Comparison of ENCODE assay signal across 8 mouse cellular contexts in the genomic region with DNA sequence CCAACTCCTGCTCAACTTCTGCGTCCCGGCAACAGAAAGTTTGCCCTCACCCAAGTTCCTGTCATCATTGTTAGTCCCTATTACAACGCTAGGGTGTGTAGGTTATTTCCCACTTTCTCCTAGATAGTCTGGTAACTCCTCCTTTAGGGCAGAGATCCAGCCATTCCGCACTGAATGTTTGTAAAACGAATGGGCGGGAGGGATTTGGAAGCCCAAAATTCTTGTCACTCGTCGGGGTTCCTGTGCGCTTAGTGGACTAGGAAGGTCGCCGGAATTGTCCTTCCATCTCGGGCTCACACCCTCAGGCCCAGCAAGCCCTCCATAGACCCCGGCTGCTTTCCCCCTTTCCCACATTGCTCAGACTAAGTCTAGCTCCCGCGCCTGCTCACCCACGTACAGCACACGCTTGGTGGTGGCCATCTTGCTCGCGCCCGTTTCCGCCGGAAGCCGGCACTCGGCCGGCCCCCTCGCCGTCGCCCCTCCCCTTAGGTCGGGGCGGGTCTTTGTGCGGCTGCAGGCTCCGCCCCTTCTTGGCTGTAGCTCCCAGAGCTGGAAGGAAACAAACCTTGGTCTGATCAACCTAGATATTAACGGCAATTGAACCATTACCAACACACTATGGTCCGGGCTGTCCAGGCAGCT. TPM values are rescaled to one million over a fixed set of nuclear protein-coding genes. Genes with fewer than 3 reads are reported as not detected.
DNase-seq lines count a peak whose midpoint lies in the region; ATAC-seq and TF ChIP-seq lines count a peak whose summit lies in the region.

A gene (minus strand): TSS at position 439 of the 642 bp plus-strand sequence.

- H3K9ac ChIP-seq in kidney, embryonic 15.5 days, result peak within 1 kb of the TSS; percentile 58
- peak within 1 kb of the TSS; percentile 80 for H3K9ac ChIP-seq in liver, embryonic 12.5 days
- H3K9ac ChIP-seq in stomach, embryonic 15.5 days, result peak within 1 kb of the TSS; percentile 34; the same call in 1 of the 2 replicates

- peaks cover 5% of the 10 kb centered on the region for H3K27me3 ChIP-seq in C2C12 (ENCODE audit: control insufficient read depth, insufficient read depth, insufficient read length)
- H3K27me3 ChIP-seq in heart, embryonic 10.5 days (ENCODE audit: insufficient read depth, poor library complexity, severe bottlenecking), result peaks cover 9% of the 10 kb centered on the region; the same call in 1 of the 2 replicates
- no peaks in the 10 kb centered on the region for H3K27me3 ChIP-seq in kidney, embryonic 15.5 days
- H3K27me3 ChIP-seq in liver, embryonic 12.5 days (replicated peaks), result 0 out of 2 replicates have a peak, but pooled peaks cover 8% of the 10 kb centered on the region
- no peaks in the 10 kb centered on the region for H3K27me3 ChIP-seq in stomach, embryonic 15.5 days (replicated peaks)

- peak within 1 kb of the TSS; percentile 90 for H3K27ac ChIP-seq in heart, embryonic 10.5 days
- peak within 1 kb of the TSS; percentile 92 for H3K27ac ChIP-seq in kidney, embryonic 15.5 days
- H3K27ac ChIP-seq in liver, embryonic 12.5 days, result peak within 1 kb of the TSS; percentile 76
- H3K27ac ChIP-seq in stomach, embryonic 15.5 days, result peak within 1 kb of the TSS; percentile 91

- H3K4me2 ChIP-seq in kidney, embryonic 15.5 days, result peak within 1 kb of the TSS; percentile 81
- H3K4me2 ChIP-seq in liver, embryonic 12.5 days, result peak within 1 kb of the TSS; percentile 81
- peak within 1 kb of the TSS; percentile 84 for H3K4me2 ChIP-seq in stomach, embryonic 15.5 days

- under 1% methylated on average over 34 of the region's 34 CpGs for WGBS in heart, embryonic 10.5 days
- under 1% methylated on average over 34 of the region's 34 CpGs for WGBS in kidney, embryonic 15.5 days
- whole genome bisulfite sequencing in liver, embryonic 12.5 days (ENCODE audit: insufficient replicate concordance), result under 1% methylated on average over 34 of the region's 34 CpGs
- under 1% methylated on average over 34 of the region's 34 CpGs for WGBS in stomach, embryonic 15.5 days

- TF ChIP-seq CTCF in C2C12 (IDR thresholded peaks at IDR 0.05; ENCODE audit: control insufficient read depth, insufficient read depth, insufficient read length), result no peak

- ATAC-seq in erythroblast, adult 5-6 weeks (replicated peaks; ENCODE audit: low FRiP score, poor library complexity, severe bottlenecking), result peak; percentile 100
- ATAC-seq in kidney, embryonic 15.5 days (replicated peaks; ENCODE audit: low FRiP score), result peak; percentile 98
- ATAC-seq in liver, embryonic 12.5 days, result peak; percentile 94
- ATAC-seq in stomach, embryonic 15.5 days (ENCODE audit: insufficient read depth, low FRiP score, low read depth), result peak; percentile 98

- no peaks in the 10 kb centered on the region for H3K9me3 ChIP-seq in heart, embryonic 10.5 days
- H3K9me3 ChIP-seq in kidney, embryonic 15.5 days (replicated peaks), result no peaks in the 10 kb centered on the region
- H3K9me3 ChIP-seq in liver, embryonic 12.5 days (replicated peaks), result no peaks in the 10 kb centered on the region
- no peaks in the 10 kb centered on the region for H3K9me3 ChIP-seq in stomach, embryonic 15.5 days

- H3K79me2 ChIP-seq in C2C12 (ENCODE audit: control insufficient read depth, insufficient read depth), result peaks cover 32% of the 10 kb centered on the region

- peak within 1 kb of the TSS; percentile 90 for H3ac ChIP-seq in C2C12 (ENCODE audit: control insufficient read depth, insufficient read length, low read depth)

- H3K36me3 ChIP-seq in C2C12 (ENCODE audit: control insufficient read depth, insufficient read depth), result peaks cover 29% of the 10 kb centered on the region
- H3K36me3 ChIP-seq in heart, embryonic 10.5 days, result peaks cover 23% of the 10 kb centered on the region
- H3K36me3 ChIP-seq in kidney, embryonic 15.5 days, result peaks cover 26% of the 10 kb centered on the region
- peaks cover 26% of the 10 kb centered on the region for H3K36me3 ChIP-seq in liver, embryonic 12.5 days
- H3K36me3 ChIP-seq in stomach, embryonic 15.5 days, result peaks cover 17% of the 10 kb centered on the region

- peaks cover 16% of the 10 kb centered on the region for H3K79me3 ChIP-seq in C2C12 (ENCODE audit: low read depth)

- peak; percentile 94 for DNase-seq in brain, adult 2 months (ENCODE audit: low read depth, low spot score)
- DNase-seq in heart, embryonic 10.5 days (ENCODE audit: low spot score), result peak; percentile 95
- DNase-seq in natural killer cell, adult 2 months (ENCODE audit: low spot score in 2 of 2), result peak; percentile 46 to 63

- peaks cover 11% of the 10 kb centered on the region for H3K4me1 ChIP-seq in heart, embryonic 10.5 days
- H3K4me1 ChIP-seq in kidney, embryonic 15.5 days, result peaks cover 18% of the 10 kb centered on the region
- H3K4me1 ChIP-seq in liver, embryonic 12.5 days, result peaks cover 30% of the 10 kb centered on the region
- peaks cover 4% of the 10 kb centered on the region for H3K4me1 ChIP-seq in stomach, embryonic 15.5 days

- peak within 1 kb of the TSS; percentile 68 for H3K4me3 ChIP-seq in C2C12 (ENCODE audit: insufficient read depth, poor library complexity, severe bottlenecking)
- peak within 1 kb of the TSS; percentile 78 for H3K4me3 ChIP-seq in heart, embryonic 10.5 days
- H3K4me3 ChIP-seq in kidney, embryonic 15.5 days (replicated peaks), result peak within 1 kb of the TSS; percentile 73
- peak within 1 kb of the TSS; percentile 82 for H3K4me3 ChIP-seq in liver, embryonic 12.5 days
- peak within 1 kb of the TSS; percentile 66 for H3K4me3 ChIP-seq in stomach, embryonic 15.5 days (replicated peaks)

TF ChIP-seq in C2C12, 6 proteins besides CTCF, POLR2A, EP300 and RAD21:
- no peak for TF ChIP-seq MYOD1 (IDR thresholded peaks at IDR 0.05; ENCODE audit: control insufficient read depth, insufficient read length, low read depth)
- TF ChIP-seq USF1 (IDR thresholded peaks at IDR 0.05; ENCODE audit: low read depth), result no peak
- no peak for TF ChIP-seq FOSL1 (IDR thresholded peaks at IDR 0.05; ENCODE audit: insufficient read depth, low read length, poor library complexity, severe bottlenecking)
- no peak for TF ChIP-seq MAX (IDR thresholded peaks at IDR 0.05)
- no peak for TF ChIP-seq CEBPB (IDR thresholded peaks at IDR 0.05; ENCODE audit: low read depth)
- TF ChIP-seq MYOG (IDR thresholded peaks at IDR 0.05; ENCODE audit: control insufficient read depth, extremely low read depth, insufficient read length), result no peak

RNA-seq across cellular contexts. Expression of the gene that starts here (rescaled TPM):
- 86.2 TPM for polyA plus RNA-seq in C2C12 (2012; fragmentation: generic; extraction: Trizol)
- total RNA-seq in erythroblast, adult 5-6 weeks (2015; ENCODE audit: low replicate concordance), result 5.2 and 5.6 TPM in 2 replicates
- 4.3 and 15.4 TPM in 2 replicates for total RNA-seq in erythroblast, adult 5-6 weeks (2017; ENCODE audit: low replicate concordance)
- polyA plus RNA-seq in heart, embryonic 10.5 days (2016; fragmentation: Nextera tagmentation; extraction: Ambion mirVana), result 72.4 and 100 TPM in 2 replicates
- 105 and 109 TPM in 2 replicates for polyA plus RNA-seq in kidney, embryonic 15.5 days (2015; fragmentation: Nextera tagmentation; extraction: Ambion mirVana)
- 65.2 and 65.3 TPM in 2 replicates for polyA plus RNA-seq in liver, embryonic 12.5 days (2016; fragmentation: Nextera tagmentation; extraction: Ambion mirVana)
- 89.9 and 95.1 TPM in 2 replicates for polyA plus RNA-seq in stomach, embryonic 15.5 days (2015; fragmentation: Nextera tagmentation; extraction: Ambion mirVana)

Comparison
In these comparisons a context has a peak if more than half of its experiments do, and no peak if none do; other contexts are left out.
1. Peak in every context shown above with its lines: DNase-seq, ATAC-seq, H3K4me3 ChIP-seq and H3K27ac ChIP-seq.